Mouse (Mus musculus): ENCODE measurements around the gene Oasl1. TPM values are rescaled to one million over a fixed set of nuclear protein-coding genes. Genes with fewer than 3 reads are reported as not detected.
"Not testable (repeated sequence)": the region's sequence is repeated elsewhere in the genome, so short reads cannot be mapped to it uniquely, and the experiment has no call there.

The Oasl1 gene
- 0.26 and 0.61 TPM in 2 replicates for polyA plus RNA-seq (2015; fragmentation: Nextera tagmentation; extraction: Ambion mirVana)

- WGBS (ENCODE audit: insufficient replicate concordance) = 36% methylated on average over 15 of the region's 15 CpGs
- H3K4me3 ChIP-seq (ENCODE audit: low read depth, low read length) = peak within 1 kb of the TSS; percentile 44
- H3K36me3 ChIP-seq (ENCODE audit: control insufficient read depth, insufficient read depth) = no peaks in the 10 kb centered on the region
- no peak within 1 kb of the TSS for H3K27ac ChIP-seq (ENCODE audit: low read length)
- peak within 1 kb of the TSS; percentile 52 for H3K4me2 ChIP-seq (ENCODE audit: low read depth, low read length)
- H3K9me3 ChIP-seq (replicated peaks; ENCODE audit: control insufficient read depth, low read length) = no peaks in the 10 kb centered on the region
- H3K27me3 ChIP-seq (ENCODE audit: control insufficient read depth, insufficient read depth, low read depth, low read length) = no peaks in the 10 kb centered on the region
- peaks cover 7% of the 10 kb centered on the region; the same call in 1 of the 2 replicates for H3K4me1 ChIP-seq (ENCODE audit: control insufficient read depth, low read depth, low read length)
- ATAC-seq (ENCODE audit: low read depth) = peak; percentile 46; the same call in 1 of the 2 replicates
- peak within 1 kb of the TSS; percentile 13 for H3K9ac ChIP-seq (ENCODE audit: low read depth, low read length)
Observed at GRCm38 (mm10) chr5:114922998-114923473, at the start of gene Oasl1. Gene Oasl1 (plus strand): TSS chr5:114923240.

DNA sequence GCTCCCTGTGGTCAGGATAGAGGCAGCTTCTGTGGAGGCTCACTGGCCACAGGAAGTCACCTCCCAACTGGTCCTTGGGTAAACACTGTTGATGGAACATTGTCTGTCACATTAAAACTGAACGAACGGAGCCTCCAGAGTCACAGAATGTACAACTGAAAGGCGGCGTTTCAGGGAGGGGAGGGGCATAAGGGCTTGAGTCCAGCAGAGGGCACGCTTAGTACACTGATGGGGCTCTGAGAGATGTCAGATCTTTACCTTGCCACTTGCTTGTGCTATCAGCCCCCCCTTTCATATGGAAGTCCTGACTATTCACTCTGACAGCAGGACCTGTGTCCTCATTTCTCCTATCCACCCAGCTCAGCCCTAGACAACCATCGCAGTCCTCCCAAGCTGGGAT, 47.2 kb upstream of the Oasl1 start:
- 36% methylated on average over 6 of the region's 6 CpGs for WGBS (ENCODE audit: insufficient replicate concordance)
- Histone ChIP-seq H3K27me3 (ENCODE audit: control insufficient read depth, insufficient read depth, low read depth, low read length) (no peaks in the 10 kb centered on the region), H3K4me3 (ENCODE audit: low read depth, low read length) (no peak overlapping the region), H3K4me1 (ENCODE audit: control insufficient read depth, low read depth, low read length) (no peaks in the 10 kb centered on the region), H3K27ac (ENCODE audit: low read length) (no peak overlapping the region), H3K9ac (ENCODE audit: low read depth, low read length) (no peak overlapping the region), H3K9me3 (replicated peaks; ENCODE audit: control insufficient read depth, low read length) (no peaks in the 10 kb centered on the region), H3K4me2 (ENCODE audit: low read depth, low read length) (no peak overlapping the region), H3K36me3 (ENCODE audit: control insufficient read depth, insufficient read depth) (no peaks in the 10 kb centered on the region)
- ATAC-seq (ENCODE audit: low read depth) = no peak

DNA sequence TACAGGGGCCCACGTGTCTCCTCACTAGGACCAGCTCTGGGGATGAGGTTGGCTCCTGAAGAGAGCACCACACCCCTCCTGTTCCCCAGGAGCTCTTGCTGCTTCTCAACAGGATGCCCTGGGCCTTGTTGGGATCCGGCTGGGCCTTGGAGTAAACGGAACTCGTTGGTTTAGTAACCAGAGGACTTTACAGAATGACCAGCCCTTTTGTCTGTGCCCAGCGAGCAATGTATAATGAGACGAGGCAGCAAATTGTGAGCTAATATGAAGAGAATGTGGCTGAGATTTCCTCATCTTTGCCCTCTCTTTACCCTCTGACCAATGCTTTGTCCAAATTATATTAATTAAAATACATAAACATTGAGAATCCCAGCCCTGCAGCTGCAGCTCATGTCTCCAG, 46.7 kb upstream of the Oasl1 start:
- no peak overlapping the region for H3K27ac ChIP-seq (ENCODE audit: low read length)
- H3K4me2 ChIP-seq (ENCODE audit: low read depth, low read length) = no peak overlapping the region
- H3K9me3 ChIP-seq (replicated peaks; ENCODE audit: control insufficient read depth, low read length) = no peaks in the 10 kb centered on the region
- no peaks in the 10 kb centered on the region for H3K27me3 ChIP-seq (ENCODE audit: control insufficient read depth, insufficient read depth, low read depth, low read length)
- no peak overlapping the region for H3K4me3 ChIP-seq (ENCODE audit: low read depth, low read length)
- H3K4me1 ChIP-seq (ENCODE audit: control insufficient read depth, low read depth, low read length) = no peaks in the 10 kb centered on the region
- no peaks in the 10 kb centered on the region for H3K36me3 ChIP-seq (ENCODE audit: control insufficient read depth, insufficient read depth)
- H3K9ac ChIP-seq (ENCODE audit: low read depth, low read length) = no peak overlapping the region
- WGBS (ENCODE audit: insufficient replicate concordance) = 56% methylated on average over 6 of the region's 6 CpGs
- no peak for ATAC-seq (ENCODE audit: low read depth)

DNA sequence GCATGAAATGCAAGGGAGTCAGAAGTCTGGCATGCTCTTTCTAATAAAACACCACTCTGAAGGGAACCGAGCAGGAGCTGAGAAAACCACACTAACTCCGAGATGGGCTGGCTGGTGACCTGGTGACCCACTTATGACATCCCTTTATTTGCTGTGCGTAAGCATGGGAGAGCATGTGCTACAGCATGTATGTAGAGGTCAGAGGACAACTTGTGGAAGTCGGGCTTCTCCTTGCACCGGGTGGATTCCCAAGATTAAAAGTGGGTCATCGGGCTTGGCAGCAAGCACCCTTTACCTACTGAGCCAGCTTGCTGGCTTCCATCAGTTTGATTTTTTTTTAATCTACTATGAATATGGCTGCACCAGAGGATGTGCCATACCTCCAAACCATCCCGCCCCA, 45.6 kb upstream of the Oasl1 start:
- H3K27me3 ChIP-seq (ENCODE audit: control insufficient read depth, insufficient read depth, low read depth, low read length) = no peaks in the 10 kb centered on the region

DNA sequence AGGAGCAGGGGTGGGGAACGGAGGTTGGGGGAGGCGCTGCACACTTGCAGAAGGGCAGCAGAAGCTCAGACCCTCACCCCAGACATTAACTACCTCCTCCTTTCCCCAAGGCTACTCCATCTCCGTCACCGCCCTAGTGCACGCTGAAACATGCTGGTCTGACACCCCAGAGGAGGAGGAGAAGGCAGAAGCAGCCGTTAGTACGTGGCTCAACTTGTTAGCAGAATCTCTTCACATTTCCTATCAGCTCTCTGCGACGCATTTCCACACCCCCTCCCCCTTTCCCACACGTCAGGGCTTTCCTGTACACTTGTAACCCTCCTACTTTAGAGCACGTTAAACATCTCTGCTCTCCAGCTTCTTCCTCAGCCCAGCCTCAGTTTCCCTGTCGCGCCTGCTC, 43.6 kb upstream of the Oasl1 start:
- Histone ChIP-seq H3K4me1 (ENCODE audit: control insufficient read depth, low read depth, low read length) (no peaks in the 10 kb centered on the region), H3K9ac (ENCODE audit: low read depth, low read length) (no peak overlapping the region), H3K36me3 (ENCODE audit: control insufficient read depth, insufficient read depth) (no peaks in the 10 kb centered on the region), H3K4me2 (ENCODE audit: low read depth, low read length) (no peak overlapping the region), H3K9me3 (replicated peaks; ENCODE audit: control insufficient read depth, low read length) (no peaks in the 10 kb centered on the region), H3K27me3 (ENCODE audit: control insufficient read depth, insufficient read depth, low read depth, low read length) (no peaks in the 10 kb centered on the region), H3K4me3 (ENCODE audit: low read depth, low read length) (no peak overlapping the region), H3K27ac (ENCODE audit: low read length) (no peak overlapping the region)
- WGBS (ENCODE audit: insufficient replicate concordance) = 35% methylated on average over 12 of the region's 13 CpGs
- ATAC-seq (ENCODE audit: low read depth) = no peak

More for the DNA sequence above, 45.6 kb upstream of the Oasl1 start:
- Histone ChIP-seq H3K36me3 (ENCODE audit: control insufficient read depth, insufficient read depth) (no peaks in the 10 kb centered on the region), H3K27ac (ENCODE audit: low read length) (no peak overlapping the region), H3K9ac (ENCODE audit: low read depth, low read length) (no peak overlapping the region), H3K4me2 (ENCODE audit: low read depth, low read length) (no peak overlapping the region), H3K9me3 (replicated peaks; ENCODE audit: control insufficient read depth, low read length) (no peaks in the 10 kb centered on the region), H3K4me1 (ENCODE audit: control insufficient read depth, low read depth, low read length) (no peaks in the 10 kb centered on the region), H3K4me3 (ENCODE audit: low read depth, low read length) (no peak overlapping the region)
- WGBS (ENCODE audit: insufficient replicate concordance) = 57% methylated on average over 7 of the region's 7 CpGs
- no peak for ATAC-seq (ENCODE audit: low read depth)

- not testable (repeated sequence) for H3K9ac ChIP-seq (ENCODE audit: low read depth, low read length); H3K4me1 ChIP-seq (ENCODE audit: control insufficient read depth, low read depth, low read length); H3K36me3 ChIP-seq (ENCODE audit: control insufficient read depth, insufficient read depth); H3K4me3 ChIP-seq (ENCODE audit: low read depth, low read length); H3K27me3 ChIP-seq (ENCODE audit: control insufficient read depth, insufficient read depth, low read depth, low read length); H3K9me3 ChIP-seq (replicated peaks; ENCODE audit: control insufficient read depth, low read length); ATAC-seq (ENCODE audit: low read depth); H3K27ac ChIP-seq (ENCODE audit: low read length); H3K4me2 ChIP-seq (ENCODE audit: low read depth, low read length)
- 54% methylated on average over 6 of the region's 7 CpGs for WGBS (ENCODE audit: insufficient replicate concordance)
Observed at GRCm38 (mm10) chr5:114882319-114882718, 40.7 kb upstream of the Oasl1 start.

- ATAC-seq (ENCODE audit: low read depth) = no peak
- H3K9ac ChIP-seq (ENCODE audit: low read depth, low read length) = no peak overlapping the region
- no peaks in the 10 kb centered on the region for H3K36me3 ChIP-seq (ENCODE audit: control insufficient read depth, insufficient read depth)
- WGBS (ENCODE audit: insufficient replicate concordance) = 71% methylated on average over 11 of the region's 11 CpGs
- H3K9me3 ChIP-seq (replicated peaks; ENCODE audit: control insufficient read depth, low read length) = no peaks in the 10 kb centered on the region
- no peak overlapping the region for H3K4me2 ChIP-seq (ENCODE audit: low read depth, low read length)
- no peaks in the 10 kb centered on the region for H3K27me3 ChIP-seq (ENCODE audit: control insufficient read depth, insufficient read depth, low read depth, low read length)
- H3K27ac ChIP-seq (ENCODE audit: low read length) = no peak overlapping the region
- H3K4me3 ChIP-seq (ENCODE audit: low read depth, low read length) = no peak overlapping the region
- no peaks in the 10 kb centered on the region for H3K4me1 ChIP-seq (ENCODE audit: control insufficient read depth, low read depth, low read length)
Observed at GRCm38 (mm10) chr5:114883022-114883421, 40.0 kb upstream of the Oasl1 start.

DNA sequence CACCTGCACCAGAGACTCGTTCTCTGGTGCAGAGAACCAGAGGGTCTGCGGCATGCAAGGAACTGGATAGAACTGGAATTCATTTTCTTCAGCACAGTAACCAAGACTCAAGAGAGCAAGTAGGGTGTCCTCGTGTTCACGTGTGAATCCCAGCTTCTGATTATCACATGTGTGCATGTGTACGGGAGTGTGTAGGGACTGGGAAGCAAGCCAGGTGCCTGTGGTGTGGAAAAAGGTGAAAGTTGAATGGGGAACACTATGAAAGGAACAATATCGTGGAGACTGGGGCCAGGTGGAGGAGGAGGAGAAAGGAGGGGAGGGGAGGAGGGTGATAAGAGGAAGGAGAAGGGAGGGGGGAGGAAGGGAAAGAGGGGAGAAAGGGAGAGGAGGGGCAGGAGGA, 36.2 kb upstream of the Oasl1 start:
- H3K4me2 ChIP-seq (ENCODE audit: low read depth, low read length) = no peak overlapping the region
- 55% methylated on average over 6 of the region's 6 CpGs for WGBS (ENCODE audit: insufficient replicate concordance)
- H3K9ac ChIP-seq (ENCODE audit: low read depth, low read length) = no peak overlapping the region
- no peaks in the 10 kb centered on the region for H3K9me3 ChIP-seq (replicated peaks; ENCODE audit: control insufficient read depth, low read length)
- no peak for ATAC-seq (ENCODE audit: low read depth)
- no peak overlapping the region for H3K27ac ChIP-seq (ENCODE audit: low read length)
- H3K27me3 ChIP-seq (ENCODE audit: control insufficient read depth, insufficient read depth, low read depth, low read length) = no peaks in the 10 kb centered on the region
- H3K4me1 ChIP-seq (ENCODE audit: control insufficient read depth, low read depth, low read length) = no peaks in the 10 kb centered on the region
- no peak overlapping the region for H3K4me3 ChIP-seq (ENCODE audit: low read depth, low read length)
- no peaks in the 10 kb centered on the region for H3K36me3 ChIP-seq (ENCODE audit: control insufficient read depth, insufficient read depth)

- ATAC-seq (ENCODE audit: low read depth) = no peak
- no peak overlapping the region for H3K9ac ChIP-seq (ENCODE audit: low read depth, low read length)
- H3K4me1 ChIP-seq (ENCODE audit: control insufficient read depth, low read depth, low read length) = no peaks in the 10 kb centered on the region
- WGBS (ENCODE audit: insufficient replicate concordance) = 72% methylated on average over 2 of the region's 2 CpGs
- no peaks in the 10 kb centered on the region for H3K9me3 ChIP-seq (replicated peaks; ENCODE audit: control insufficient read depth, low read length)
- H3K27ac ChIP-seq (ENCODE audit: low read length) = no peak overlapping the region
- H3K27me3 ChIP-seq (ENCODE audit: control insufficient read depth, insufficient read depth, low read depth, low read length) = no peaks in the 10 kb centered on the region
- H3K36me3 ChIP-seq (ENCODE audit: control insufficient read depth, insufficient read depth) = no peaks in the 10 kb centered on the region
- no peak overlapping the region for H3K4me2 ChIP-seq (ENCODE audit: low read depth, low read length)
- no peak overlapping the region for H3K4me3 ChIP-seq (ENCODE audit: low read depth, low read length)
Observed at GRCm38 (mm10) chr5:114888995-114889394, 34.0 kb upstream of the Oasl1 start.
